Mouse (Mus musculus): ENCODE data around the gene Ppp1r1b. TPM values are rescaled to one million over a fixed set of nuclear protein-coding genes. Genes with fewer than 3 reads are reported as not detected.
A peak's percentile ranks its signal among the peaks of the same experiment; 100 is the strongest.

Ppp1r1b gene
- total RNA-seq, 2 experiments from 2014 or later = 0.27 to 0.32 TPM

DNA sequence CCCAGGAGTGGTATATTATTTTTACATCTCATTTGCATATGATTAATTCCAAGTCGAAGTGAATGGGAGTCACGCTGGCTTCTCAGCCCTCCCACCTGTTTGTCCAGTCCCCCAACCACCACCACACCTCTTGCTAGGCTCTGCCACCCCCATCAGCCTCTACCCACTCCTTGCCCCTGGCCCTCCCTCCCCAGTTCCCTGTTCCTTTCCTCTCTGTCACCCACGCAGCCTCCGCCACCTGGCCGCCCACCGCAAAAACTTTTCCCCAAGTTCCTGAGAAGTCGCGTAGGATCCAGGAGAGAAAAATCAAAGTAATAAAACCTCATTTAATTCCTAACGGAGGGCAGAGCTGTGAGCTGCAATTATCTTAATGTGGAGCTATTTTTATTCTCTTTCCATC lies 2.0 kb upstream of the Ppp1r1b start:
- no peak for DNase-seq (ENCODE audit: low spot score in 2 of 2)

DNA sequence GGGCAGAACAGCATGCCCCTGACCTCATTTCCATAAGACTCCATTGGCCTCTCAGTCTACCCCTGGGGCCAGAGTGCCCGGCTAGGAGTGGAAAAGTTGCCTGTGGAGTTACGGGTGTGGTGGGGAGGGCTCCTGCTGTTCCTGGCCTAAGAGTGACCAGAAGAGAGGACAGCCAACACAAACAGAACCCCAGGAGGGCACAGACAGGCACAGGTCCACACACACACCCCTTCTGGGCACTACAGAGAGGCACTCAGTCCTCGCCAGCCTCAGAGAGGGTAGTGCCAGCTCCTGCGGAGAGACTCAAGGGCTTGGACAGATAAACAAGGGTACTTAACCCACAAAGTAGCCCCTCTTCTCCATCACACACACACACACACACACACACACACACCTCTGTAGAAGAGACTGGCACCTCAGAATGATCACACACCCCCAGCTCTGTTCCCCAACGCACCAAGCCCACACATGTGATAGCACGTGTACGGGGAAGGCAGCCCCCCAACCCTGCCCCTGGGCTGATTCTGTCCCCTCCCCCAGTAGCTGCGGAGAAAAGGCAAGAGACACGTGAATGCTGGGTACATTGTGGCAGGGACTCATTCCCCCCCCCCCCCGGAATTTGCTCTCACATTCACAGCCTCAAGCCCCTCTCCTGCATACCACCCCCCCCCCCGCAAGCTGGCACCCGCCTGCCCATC lies 670 bp upstream of the Ppp1r1b start:
- no peak for DNase-seq (ENCODE audit: low spot score in 2 of 2)

DNA sequence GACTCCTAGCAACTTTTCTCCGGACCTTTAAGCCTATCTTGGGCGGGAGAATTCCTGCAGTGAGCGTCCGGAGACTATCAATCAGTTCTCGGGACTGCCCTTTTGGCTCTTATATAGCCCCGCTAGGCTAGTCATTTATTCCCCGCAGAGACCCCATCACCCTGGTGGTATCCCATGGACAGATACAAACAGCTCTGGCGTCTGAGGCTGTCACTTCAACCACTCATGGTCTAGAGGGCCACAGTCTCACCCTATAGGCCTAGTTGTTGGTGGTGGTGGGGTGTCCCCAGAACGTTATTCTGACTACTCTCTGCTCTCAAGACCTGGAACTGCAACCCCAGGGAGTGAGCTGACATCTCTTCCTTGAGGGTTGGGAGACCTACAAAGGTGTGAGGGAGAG lies 1.1 kb downstream of the Ppp1r1b start:
- DNase-seq (ENCODE audit: low spot score in 2 of 2) = no peak

DNA sequence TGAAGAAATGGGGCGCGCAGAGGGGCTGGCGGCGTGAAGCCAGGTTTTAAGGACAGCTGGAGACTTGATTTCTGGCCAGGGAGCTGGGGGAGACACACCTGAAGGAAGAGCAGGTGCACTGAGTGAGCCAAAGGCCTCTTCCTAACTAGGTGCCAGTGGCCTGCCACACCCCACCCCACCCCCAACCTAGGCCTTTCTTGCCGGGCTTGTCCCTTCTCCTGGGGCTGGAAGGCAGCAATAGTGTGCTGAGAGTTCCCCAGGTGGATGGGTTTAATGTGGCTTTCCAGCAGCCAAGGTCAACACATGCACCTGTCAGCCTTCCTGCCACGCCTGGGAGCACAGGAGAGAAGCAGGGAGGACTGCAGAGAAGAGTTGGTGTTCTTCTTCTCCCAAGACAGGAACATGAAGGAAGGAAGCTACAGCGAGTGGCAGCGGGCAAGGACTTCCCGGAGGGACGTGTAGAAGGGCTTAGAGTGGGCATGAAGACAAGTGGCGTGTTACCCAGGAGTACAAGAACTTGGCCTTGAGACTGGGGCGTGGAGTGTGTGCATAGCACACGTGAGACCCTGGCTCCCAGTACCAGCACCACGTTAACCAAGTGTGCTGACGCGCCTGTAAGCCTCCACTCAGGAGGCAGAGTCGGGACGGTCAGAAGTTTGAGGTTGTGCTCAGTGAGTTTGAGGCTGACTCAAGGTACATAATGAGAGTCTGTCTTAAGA lies 4.2 kb downstream of the Ppp1r1b start:
- no peak for DNase-seq (ENCODE audit: low spot score in 2 of 2)

DNA sequence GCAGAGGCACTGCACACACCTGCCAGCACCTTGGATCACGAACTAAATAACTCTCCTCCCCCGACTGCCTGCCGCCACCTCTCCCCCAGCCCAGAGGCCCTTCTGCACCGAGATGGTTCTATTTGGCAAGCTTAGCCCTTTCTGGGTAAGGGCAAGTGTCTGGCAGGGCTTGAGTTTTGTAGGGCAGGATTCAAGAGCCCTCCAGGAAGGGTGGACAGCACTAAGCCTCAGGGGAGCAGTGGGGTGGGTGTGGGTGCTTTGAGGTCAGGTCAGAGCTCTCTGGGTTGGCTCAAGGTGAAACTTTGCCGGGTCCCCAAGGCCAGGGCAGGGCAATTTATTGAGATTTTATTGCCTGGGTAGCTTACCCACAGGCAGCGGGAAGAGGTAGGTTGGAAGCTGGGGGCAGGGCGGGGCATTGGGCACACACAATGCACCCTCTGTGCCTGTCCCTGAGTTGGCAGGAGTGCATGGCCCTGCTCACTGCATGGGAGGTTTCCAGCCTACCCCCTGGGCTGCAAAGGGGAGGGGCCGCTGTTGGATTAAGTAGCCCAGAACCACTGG lies 5.5 kb downstream of the Ppp1r1b start:
- no peak for DNase-seq (ENCODE audit: low spot score in 2 of 2)

DNA sequence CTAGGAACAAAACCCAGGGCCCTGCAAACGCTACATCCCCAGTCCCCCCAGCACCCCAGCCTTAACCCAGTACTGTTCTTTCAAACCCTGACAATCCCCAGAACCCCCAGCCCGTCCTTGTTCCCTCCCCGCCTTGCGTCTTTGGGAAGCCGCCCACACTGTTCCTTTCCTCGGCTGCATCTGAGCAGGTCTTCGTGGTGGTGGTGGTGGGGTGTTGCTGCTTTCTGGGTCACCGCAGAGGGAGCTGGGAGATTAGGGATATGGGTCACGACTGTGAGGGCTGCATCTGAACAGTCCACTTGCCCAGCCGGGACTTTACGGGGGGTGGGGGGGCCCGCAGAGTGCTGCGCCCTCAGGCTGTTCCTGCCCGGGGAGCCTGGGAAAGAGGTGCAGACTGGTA lies 6.2 kb downstream of the Ppp1r1b start:
- no peak for DNase-seq (ENCODE audit: low spot score in 2 of 2)

DNA sequence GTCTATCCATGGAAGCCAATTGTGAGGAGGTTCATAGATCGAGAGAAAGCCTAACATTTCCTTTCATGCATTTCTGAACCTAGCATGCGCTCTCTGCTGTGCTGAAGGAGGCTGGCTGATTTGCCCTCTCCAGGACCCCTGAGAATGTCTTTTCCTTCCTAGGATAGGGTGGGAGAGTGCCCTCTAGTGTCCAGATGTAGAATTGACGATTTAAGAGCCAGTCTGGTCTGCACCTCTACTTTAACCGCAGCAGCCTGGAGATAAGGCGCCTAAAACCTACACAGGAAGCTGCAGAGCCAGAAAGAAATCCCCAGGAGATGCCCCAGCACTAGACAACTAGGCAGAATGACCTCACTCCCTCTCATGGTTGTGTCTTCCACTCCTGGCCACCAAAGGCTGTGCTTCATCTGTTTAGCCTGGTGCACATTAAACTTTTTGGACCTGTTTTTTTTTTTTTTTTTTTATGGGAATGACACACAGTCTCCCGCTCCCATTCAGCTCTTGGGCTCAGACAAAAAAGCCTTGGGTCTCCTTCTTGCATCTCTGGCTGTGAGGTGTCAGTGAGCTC lies 7.6 kb downstream of the Ppp1r1b start:
- peak in 1 of 2 experiments; percentile 38 for DNase-seq (ENCODE audit: low spot score in 2 of 2)

DNA sequence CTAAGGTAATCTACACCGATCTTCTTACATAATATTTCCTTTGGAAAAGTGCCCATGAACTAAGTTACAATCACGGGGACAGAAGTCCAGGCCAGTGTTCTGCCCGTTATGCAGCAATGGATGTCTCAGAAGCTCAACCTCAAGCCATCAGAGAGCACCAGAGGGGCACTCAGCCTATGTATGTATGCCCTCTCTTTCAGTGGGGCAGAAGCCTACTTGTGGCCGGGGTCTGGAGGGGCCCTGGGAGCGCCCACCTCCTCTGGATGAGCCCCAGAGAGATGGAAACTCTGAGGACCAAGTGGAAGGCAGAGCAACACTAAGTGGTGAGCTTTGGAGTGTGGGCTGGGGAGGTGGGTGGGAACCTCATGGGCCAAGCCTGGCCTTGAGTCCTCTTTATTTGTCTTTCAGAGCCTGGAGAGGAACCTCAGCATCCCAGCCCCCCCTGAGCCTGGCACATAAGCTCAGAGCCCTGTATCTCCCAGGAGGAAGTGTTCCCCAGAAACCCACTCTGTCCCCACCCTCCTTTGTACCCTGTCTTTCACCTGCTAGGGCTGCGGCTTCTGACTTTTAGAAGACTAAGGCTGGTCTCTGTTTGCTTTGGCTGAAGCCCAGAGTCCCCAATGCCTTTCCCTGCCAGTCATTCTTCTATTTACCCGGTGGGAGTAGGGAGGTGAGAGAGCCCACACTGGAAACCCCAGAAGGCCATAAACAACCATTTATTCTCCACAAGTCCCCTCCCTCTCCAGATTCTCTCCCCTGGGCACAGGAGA lies 8.6 kb downstream of the Ppp1r1b start:
- DNase-seq (ENCODE audit: low spot score in 2 of 2) = no peak

DNA sequence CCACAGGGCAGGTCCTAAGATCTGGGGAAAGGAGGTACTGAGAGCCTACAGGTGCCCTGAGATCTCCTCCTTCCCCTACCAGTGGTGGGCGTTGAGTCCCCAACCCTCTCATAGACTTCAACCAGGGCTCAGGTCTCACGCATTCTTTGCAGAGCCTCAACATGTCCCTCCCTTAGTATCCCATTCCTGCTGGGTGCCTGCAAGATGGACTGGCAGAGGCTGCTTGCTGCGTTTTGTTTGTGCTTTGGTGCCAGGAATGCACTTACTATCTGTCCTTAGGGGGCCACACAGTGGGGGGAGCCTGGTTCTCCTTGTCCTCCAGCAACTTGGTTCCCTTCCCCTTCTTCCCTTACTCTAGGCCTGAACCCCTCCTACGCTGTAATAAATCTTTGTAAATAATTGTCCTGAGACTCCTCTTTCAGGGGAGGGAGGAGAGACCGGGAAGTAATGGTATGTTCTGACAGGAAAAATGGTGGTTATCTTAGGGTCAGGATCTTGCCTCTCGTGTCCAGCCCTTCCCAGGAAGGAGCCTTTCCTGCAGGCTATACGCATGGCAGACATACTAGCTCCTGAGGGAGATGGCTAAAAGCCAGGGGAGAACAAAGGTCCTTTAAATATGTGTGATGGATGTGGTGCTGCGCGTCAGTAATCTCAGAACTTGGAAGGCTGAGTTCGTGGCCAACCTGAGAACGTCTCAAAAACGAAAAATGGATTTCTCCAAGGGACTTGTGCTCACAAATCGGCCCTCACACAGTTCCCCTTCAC lies 9.4 kb downstream of the Ppp1r1b start:
- DNase-seq (ENCODE audit: low spot score in 2 of 2) = no peak

DNA sequence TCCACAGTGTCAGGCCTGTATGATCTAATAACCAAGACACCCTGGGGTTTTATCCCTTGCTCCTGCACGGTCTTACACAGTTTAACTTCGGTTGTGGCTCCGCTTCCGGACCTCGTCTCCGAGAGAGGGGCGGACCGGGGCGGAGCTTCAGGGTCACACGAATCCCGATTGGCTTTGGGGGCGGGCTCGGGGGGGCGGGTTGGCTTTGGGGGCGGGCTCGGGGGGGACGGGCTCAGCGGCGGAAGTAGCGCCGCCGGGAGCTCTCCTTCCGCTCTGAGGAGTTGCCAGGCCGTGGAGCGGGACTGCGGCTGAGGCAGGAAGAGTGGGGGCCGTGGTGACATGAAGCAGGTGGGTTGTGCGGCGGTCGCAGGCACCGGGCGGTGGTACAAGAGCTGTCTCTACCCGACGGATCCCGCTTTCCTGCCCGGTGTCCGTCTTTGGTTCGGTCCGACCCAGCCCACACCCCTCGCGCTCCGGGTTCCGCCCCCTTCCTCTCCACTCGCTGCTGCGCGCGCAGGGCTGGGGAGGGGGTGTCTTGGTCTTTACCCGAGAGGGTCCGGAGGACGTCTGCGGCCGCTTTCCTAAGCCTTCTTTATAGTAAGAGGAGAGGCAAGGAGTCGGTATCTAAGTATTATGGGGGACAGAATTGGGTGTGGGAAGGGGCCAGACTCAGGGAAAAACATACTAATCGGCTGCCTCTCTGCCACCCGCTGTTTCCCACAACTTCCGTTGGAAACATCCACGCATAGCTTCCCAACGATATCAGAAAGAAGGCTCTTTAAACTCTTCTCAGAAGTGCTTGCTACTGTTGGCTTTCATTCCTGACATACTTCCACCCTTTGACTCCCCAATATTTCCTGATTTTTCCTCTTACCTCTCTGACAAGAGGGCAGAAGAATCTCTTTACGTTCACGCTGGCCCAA lies 10.2 kb downstream of the Ppp1r1b start, which contains the start of gene Stard3:
Gene Stard3, plus strand, starts transcription at position 208 of the 923 bp plus-strand sequence.
- peak; percentile 79 to 83 for DNase-seq (ENCODE audit: low spot score in 2 of 2)

DNA sequence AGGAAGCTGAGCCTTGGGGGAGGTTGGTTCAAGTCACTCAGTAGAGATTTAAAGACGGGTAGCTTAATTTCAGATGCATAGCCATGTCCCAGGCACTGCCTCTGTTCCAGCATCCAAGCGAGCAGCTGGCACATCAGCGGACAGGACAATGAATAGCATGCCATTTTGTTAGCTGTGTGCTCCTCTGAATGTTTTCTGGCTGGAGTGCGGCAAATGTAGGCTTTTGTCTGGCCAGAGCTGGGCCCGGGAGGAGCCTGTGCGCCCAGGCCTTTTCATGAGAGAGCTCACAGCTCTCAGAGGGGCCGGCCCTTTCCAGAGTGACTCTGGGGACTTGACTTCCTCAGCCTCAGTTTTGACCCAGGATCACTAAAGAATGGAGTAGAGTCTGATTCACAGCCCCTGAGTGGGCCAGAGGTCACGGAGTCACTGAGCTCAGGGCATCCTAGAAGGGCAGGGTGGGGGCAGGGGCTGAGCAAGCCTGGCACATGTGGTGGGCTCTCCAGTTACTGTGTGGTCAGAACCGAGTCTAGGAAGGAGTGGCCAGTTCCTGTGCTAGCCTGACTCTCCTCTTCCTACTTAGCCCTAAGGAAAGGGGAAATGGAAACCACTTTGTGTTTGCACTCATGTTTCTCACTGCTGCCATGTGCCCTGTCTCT lies 12.8 kb downstream of the Ppp1r1b start:
- DNase-seq (ENCODE audit: low spot score in 2 of 2) = no peak

DNA sequence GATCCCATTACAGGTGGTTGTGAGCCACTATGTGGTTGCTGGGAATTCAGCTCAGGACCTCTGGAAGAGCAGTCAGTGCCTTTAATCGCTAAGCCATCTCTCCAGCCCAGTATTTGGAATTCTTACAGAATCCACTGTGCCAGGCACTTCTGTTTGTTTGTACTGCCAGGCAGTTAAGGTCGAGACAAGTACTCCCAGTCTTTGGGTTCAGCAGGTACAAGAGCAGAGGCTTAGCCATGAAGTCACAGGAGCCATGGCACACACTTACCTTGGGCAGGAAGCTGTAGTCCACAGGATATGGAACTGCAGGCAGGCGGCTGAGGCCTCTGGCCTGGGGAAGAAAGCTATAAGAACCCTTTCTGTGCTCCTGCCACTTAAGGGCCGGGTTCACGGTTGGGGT lies 15.6 kb downstream of the Ppp1r1b start:
- DNase-seq (ENCODE audit: low spot score in 2 of 2) = no peak

DNA sequence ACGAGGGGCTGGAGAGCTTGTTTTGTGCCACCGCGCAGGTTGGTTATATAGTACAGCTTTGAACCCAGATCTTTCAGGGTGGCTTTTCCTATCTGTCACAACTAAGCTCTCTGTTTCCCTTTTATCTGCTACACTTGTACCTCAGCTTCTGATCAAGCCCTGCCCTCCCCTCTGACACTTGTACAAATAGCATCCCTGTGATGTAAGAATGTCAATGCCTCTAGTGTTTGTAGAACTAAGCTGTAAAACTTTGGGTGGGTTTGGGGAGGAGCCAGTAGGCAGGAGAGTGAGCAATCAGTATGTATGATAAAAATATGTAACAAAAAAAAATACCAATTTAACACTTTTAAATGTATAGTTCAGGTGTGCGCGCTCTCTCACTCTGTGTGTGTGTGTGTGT lies 16.2 kb downstream of the Ppp1r1b start:
- no peak for DNase-seq (ENCODE audit: low spot score in 2 of 2)

DNA sequence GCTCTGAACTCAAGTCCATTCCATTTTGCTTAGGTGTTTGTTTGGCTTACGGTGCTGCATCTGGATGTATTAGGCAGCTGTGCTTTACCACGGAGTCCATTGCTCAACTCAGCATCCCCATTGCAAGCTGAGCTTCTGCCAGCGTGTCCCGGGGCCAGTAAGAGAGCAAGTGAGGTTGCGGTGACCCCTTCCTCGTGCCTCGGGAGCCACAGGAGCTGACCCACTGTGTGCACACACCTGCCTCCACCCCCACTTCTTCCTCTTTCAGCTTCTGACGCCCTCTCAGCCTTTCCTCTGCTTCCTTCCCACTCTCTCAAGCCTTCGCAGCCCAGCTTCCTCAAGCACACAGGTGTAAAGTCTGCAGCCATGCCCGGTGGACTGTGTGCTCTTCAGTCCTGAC lies 18.1 kb downstream of the Ppp1r1b start:
- no peak for DNase-seq (ENCODE audit: low spot score in 2 of 2)

DNA sequence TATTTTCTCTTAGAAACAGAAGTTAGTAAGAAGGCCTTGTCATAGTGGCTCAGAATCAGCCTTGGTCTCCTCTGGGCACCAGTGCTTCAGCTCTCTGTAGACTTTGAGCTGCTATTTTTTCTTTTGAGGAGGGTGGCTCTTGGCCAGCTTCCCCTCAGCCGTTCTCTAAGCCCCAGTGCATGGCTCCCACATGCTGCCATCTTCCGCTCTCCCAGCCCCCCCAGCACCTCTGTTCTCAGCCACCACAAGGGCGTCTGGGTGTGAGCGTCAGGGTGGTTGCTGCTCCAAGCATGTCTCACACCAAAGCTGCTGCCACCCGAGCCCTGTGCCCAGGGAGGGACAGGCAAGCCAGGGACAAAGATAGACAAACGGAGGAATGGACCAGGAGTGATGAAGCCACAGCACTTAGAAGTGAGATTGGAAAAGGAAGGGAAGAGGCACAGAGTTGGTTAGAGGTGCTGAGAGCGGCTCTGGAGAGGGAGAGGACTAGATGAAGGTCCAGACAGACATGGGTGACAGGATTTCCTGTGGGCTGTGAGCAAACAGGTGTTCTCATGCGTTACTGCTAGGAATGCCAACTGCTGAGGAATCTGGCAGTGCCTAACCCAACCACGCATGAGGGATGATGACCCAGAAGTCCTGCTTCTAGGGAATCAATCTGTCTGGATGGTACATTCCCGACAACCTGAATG lies 19.1 kb downstream of the Ppp1r1b start:
- DNase-seq (ENCODE audit: low spot score in 2 of 2) = no peak

DNA sequence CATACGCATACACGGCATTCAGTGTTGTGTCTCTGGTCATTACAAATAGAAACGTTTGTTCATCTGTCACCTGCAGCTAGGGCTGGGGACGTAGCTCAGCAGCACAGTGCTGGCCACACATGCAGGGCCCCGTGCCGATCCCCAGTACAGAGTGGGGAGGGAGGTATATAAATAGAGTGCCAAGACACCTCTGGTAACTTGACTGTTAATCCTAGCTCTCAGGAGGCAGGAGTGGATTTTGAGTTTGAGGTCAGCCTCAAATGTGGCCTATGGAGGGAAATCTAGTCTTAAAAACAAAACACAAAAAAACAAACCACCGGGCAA lies 19.6 kb downstream of the Ppp1r1b start:
- no peak for DNase-seq (ENCODE audit: low spot score in 2 of 2)

DNA sequence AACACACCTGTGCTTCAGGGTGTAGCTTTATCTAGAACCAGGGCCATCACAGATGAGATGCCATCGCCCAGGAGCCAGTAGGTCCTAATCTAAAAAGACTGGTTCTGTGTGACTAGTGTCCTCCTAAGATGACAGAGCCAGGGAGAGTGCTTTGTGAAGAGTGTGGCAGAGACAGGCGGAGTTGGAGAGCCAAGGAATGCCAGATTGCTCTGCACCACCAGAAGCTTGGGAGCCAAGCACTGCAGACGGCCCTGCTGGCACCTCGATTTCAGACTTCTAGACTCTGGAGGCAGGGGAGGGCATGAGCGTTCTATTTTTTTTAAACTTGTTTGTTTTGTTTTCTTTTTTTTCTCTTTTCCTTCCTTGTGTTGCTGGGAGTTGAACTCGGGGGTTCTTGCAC lies 21.1 kb downstream of the Ppp1r1b start:
- DNase-seq (ENCODE audit: low spot score in 2 of 2) = no peak

DNA sequence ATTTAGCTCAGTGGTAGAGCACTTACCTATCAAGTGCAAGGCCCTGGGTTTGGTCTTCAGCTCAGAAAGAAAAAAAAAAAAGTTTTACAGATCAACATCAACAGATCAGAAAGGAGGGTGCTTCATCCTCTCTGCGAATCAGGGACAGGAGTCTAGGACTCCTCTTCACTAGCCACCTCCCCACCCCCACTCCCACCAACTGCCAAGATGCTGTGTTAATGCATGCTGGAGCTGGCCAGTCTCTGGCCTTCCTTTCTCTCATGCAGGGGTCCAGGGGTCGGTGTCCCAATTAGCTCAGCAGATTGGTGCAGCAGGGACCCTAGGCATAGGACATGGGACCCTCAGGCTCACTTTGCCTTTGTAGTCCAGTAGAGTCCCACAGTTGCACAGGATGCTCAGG lies 22.4 kb downstream of the Ppp1r1b start:
- no peak for DNase-seq (ENCODE audit: low spot score in 2 of 2)

All from adrenal gland, adult 18-20 months (tissue).